Mouse (Mus musculus) mouse embryonic stem cell (cell line): ENCODE measurements around the gene Arhgef16.

ENCODE experiments used
- in situ Hi-C, 2 experiments: fragments of 300-500 bp; cut with MboI; formaldehyde crosslinking; loops; 1 replicate in 1 of 2; 3 replicates in 1 of 2; pipeline ENCODE4 v1.14.3; 2019 to 2020; ENCODE audit warnings: low sequenced_read_pairs in 2 of 2, low pct_unique_long_range_greater_than_20kb in 1 of 2, mixed read lengths in 1 of 2; ENCODE audit not compliant: unreplicated experiment in 1 of 2

Gene Arhgef16

DNA sequence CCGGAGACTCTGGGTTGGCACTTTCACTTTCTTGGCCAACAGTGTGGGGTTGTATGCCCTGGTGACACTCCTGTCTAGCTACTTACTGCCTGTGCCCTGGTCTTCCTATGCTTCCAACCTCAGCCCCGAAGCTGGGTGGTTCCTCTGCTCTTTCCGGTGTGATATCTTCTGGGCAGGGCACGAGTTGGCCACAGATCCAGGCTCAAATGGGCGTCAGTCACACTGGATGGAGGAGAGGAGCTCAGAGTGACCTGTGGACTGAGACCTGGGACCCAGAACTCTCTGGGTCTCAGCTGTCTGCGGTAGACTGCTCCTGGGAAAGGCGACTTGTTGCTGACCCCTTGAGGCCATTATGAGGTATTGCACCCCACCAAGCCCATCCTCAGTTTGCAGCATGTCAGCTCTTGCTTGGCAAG is at the start of gene Arhgef16:
TSS of gene Arhgef16 (minus strand) at position 211 of the 416 bp plus-strand sequence.
- in situ Hi-C loops = no loop called here

DNA sequence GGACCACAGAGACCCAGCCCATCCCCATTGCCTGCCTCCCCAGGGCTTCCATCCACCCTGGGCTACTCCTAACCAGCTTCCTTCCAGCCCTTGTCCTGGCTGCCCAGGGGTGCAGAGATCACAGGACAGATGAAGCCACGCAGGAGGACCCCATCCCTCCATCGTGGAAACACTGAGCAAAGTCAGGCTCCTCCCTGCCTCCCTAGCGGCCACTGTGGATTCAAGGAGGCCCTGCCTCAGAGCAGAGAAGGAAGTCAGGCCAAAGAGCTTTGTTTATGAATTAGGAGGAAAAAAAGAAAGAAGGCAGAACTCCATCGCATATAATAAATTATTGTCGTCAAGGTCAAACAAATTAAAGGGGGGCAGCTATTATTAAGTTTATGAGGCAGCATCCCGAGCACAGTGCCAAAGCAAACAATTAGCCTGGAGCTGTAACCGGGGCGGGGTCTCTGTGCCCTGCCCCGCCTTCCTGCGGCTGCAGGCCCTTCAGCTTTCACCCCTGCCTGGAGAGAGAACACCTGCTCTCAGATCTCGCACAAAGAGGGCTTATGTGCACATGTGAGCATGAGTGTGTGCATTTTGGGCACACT is 46.8 kb upstream of the Arhgef16 start:
- in situ Hi-C loops = no loop called here

- in situ Hi-C loops = no loop called here
Measured at GRCm38 (mm10) chr4:154346731-154347522, 45.5 kb upstream of the Arhgef16 start.

DNA sequence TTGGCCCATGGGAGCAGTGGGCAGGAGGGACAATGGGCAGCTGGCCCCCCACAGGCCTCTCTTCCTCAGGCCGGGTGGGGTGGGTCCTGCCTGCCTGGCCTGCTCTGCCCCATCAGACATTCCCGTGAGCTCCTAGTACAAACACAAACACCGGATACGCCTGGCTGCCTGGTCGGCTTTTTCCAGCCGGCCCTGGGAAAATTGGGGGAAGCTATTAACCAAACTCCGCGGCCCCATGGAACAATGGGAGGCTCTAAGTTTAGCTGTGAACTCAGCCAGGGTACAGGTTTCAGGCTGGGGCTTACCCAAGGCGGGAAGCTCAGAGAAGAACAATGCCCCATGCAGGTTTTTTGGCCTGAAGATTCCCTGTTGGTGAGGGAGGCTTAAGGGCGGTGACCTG is 35.2 kb upstream of the Arhgef16 start:
- in situ Hi-C loops = no loop called here

DNA sequence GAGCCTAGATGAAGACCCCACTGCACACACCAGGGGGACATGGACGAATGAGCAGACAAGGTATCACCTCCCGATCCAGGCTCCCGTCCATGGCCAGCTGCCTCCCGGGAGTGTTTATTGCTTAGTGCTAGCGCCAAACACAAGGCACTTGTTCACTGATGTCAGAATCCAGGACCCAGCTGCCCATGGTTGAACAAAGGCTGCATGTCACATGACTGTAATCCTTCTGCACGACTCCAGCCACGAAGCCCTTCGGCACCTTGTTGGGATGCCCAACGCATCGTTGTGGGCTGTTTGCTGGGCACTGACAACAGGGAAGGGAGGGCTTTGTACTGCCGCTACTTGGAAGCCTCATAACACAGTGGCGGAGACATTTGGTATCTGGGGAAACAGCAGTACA is 34.3 kb upstream of the Arhgef16 start, which contains the start of gene B230104I21Rik:
TSS of gene B230104I21Rik (plus strand) at position 367 of the 400 bp plus-strand sequence.
- in situ Hi-C loops = no loop called here

- in situ Hi-C loops = no loop called here
Measured at GRCm38 (mm10) chr4:154334699-154335402, 33.4 kb upstream of the Arhgef16 start.

- in situ Hi-C loops = no loop called here
Measured at GRCm38 (mm10) chr4:154333300-154333699, 31.8 kb upstream of the Arhgef16 start.

- in situ Hi-C loops = no loop called here
Measured at GRCm38 (mm10) chr4:154331271-154331670, 29.8 kb upstream of the Arhgef16 start.

DNA sequence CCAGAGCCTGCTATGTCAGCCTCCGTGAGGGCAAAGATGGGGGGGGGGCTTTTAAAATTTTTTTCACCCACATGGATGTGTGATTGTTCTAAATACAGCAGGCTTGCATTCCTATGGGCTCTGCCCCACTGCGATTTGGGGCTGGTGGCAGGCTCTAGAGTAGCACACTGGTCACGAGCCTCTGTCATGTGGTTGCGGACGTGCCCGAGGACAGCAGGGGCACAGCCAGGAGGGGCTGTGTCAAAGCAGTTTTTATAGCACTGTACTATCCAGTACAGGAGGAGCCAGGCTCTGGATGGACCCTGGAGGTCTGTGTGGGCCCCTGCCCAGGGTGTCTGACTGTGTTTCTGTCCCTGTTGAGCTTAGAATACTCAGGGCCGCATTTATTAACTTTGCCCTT is 28.5 kb upstream of the Arhgef16 start:
- in situ Hi-C loops = no loop called here

GRCm38 (mm10) chr4:154328836-154329235 is 27.4 kb upstream of the Arhgef16 start:
- in situ Hi-C loops = no loop called here

GRCm38 (mm10) chr4:154328431-154328830 is 27.0 kb upstream of the Arhgef16 start:
- in situ Hi-C loops = no loop called here

DNA sequence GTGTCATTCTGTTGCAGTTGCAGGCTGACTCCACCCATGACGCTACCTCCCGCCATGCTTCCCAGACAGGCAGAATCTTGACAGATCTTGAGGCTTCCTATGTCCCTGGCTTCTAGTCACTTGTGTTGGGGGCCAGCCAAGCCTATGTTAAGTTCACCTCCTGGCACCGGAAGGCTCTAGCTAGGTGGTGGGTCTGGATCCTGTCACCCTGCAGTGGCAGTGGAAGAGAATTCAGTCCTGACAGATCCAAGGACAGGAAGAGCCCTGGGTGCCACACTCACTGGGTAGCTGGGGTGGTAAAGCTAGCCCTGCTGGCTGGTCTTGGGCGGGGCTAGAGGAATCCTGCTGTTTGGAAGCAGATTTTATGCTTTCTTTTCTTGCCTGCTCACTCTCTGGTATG is 23.9 kb upstream of the Arhgef16 start:
- in situ Hi-C loops = no loop called here

- in situ Hi-C loops = no loop called here
Measured at GRCm38 (mm10) chr4:154313622-154313967, 12.1 kb upstream of the Arhgef16 start.

GRCm38 (mm10) chr4:154312935-154313621 is 11.6 kb upstream of the Arhgef16 start:
- in situ Hi-C loops = no loop called here

- in situ Hi-C loops = no loop called here
Measured at GRCm38 (mm10) chr4:154312143-154312812, 10.8 kb upstream of the Arhgef16 start.

DNA sequence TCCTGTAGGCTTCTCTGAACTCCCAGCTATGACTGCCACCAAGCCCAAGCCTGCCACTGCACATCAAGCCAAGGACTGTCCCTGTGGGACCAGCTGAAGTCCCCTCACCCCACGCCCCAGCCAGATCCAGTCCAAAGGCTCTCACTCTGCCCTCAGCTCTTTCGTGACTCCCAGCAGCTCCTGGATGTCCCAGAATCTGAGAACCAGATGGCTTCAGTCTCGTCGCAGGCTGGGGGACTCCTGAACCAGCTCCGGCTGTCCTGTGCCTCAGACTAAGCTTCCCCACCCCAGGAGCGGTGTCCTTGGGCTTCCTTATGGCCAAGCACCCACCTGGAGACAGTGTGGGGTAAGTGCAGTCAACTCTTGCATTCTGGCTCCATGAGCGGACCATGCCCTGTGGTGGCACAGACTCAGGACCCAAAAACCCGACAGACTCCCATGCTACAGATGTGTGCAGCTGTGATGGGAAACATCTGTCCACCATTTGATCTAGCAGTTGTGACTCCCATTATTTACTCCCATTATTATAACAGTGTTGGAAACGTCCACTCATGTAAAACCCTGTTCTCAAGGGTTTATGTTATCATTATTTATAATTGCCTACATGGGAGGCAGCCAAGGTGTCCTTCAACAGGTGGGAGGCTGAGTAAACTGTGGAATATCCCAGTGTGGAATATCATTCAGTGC is 9.2 kb upstream of the Arhgef16 start:
- in situ Hi-C loops = no loop called here

GRCm38 (mm10) chr4:154309131-154309530 is 7.7 kb upstream of the Arhgef16 start:
- in situ Hi-C loops = no loop called here
